Mouse (Mus musculus): Measurements from ENCODE around the gene Btbd35f24.
"Not testable (repeated sequence)": the region's sequence is repeated elsewhere in the genome, so short reads cannot be mapped to it uniquely, and the experiment has no call there.

The Btbd35f24 gene

DNA sequence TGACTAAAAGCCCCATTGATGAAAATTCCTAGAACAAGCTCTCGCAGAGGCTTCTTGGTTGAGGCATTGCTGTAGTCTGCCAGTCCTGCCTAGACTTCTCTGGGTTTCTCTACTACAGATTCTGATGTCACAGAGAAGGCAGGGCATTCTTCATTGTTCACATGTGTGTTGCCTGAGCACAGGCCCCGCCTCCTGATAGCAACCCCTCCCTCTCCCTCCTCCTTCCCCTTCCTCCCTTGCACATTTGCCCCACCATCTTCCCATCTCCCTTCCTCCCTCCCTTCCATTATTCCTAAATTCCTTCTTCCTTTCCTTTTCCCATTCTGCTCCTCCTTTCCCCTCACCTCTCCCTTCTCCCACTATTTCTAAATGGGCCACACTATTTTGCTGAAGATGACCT lies at the start of gene Btbd35f24:
Gene Btbd35f24 (minus strand): TSS at position 101 of the 400 bp plus-strand sequence.
- not testable (repeated sequence) for DNase-seq
